Mouse (Mus musculus): Measurements from ENCODE around the gene Dact3. TPM values are rescaled to one million over a fixed set of nuclear protein-coding genes. Genes with fewer than 3 reads are reported as not detected.

Gene Dact3
- polyA plus RNA-seq, 1 experiment from 2014 or later: 2.2 TPM

GRCm38 (mm10) chr7:16903439-16903955, 28.4 kb downstream of the Dact3 start:
- 74% methylated on average over 2 of the region's 2 CpGs for WGBS
- Histone ChIP-seq H3K4me3 (no peak overlapping the region), H3K9me3 (replicated peaks) (no peaks in the 10 kb centered on the region), H3K27ac (replicated peaks) (no peak overlapping the region), H3K4me1 (peaks cover 35% of the 10 kb centered on the region), H3K36me3 (no peaks in the 10 kb centered on the region), H3K27me3 (ENCODE audit: low read depth, poor library complexity, severe bottlenecking) (peaks cover 8% of the 10 kb centered on the region)
- no peak for DNase-seq (ENCODE audit: low spot score)

- Histone ChIP-seq H3K4me1 (peaks cover 39% of the 10 kb centered on the region), H3K27me3 (ENCODE audit: low read depth, poor library complexity, severe bottlenecking) (peaks cover 8% of the 10 kb centered on the region), H3K36me3 (no peaks in the 10 kb centered on the region), H3K9me3 (replicated peaks) (no peaks in the 10 kb centered on the region), H3K4me3 (no peak overlapping the region), H3K27ac (replicated peaks) (no peak overlapping the region)
- DNase-seq (ENCODE audit: low spot score): no peak
- 70% methylated on average over 9 of the region's 10 CpGs for WGBS
Observed at GRCm38 (mm10) chr7:16904120-16904675, 29.1 kb downstream of the Dact3 start.

DNA sequence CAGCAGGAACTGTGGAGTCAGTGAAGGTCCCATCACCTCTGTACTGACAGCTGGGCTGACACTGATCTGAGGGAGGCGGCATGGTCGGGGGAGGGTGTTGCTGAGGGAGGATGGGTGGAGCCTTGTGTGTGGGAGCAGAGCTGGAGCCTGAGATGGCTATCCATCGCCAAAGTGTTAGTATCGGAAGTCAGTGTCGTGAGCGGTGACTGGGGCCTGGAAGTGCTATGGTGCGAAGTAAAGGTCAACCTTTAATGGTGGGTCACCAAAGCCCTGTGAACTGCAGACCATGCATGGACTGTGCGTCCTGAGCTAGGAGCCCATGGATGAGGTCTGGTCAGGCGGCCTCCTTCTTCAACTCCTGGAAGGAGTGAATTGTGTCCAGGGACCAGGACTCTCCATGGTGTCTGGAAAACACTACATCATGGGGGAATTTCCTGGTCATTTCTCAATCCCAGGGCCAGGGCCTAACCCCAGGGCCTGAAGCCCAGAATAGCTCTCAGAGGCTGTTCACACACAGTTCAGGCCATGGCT, 30.4 kb downstream of the Dact3 start:
- H3K36me3 ChIP-seq: no peaks in the 10 kb centered on the region
- 53% methylated on average over 9 of the region's 9 CpGs for WGBS
- H3K27ac ChIP-seq (replicated peaks): peak overlapping the region; percentile 19; the same call in 1 of the 2 replicates
- no peak overlapping the region for H3K4me3 ChIP-seq
- no peaks in the 10 kb centered on the region for H3K9me3 ChIP-seq (replicated peaks)
- H3K4me1 ChIP-seq: peaks cover 30% of the 10 kb centered on the region
- no peaks in the 10 kb centered on the region; the same call in none of the 2 replicates for H3K27me3 ChIP-seq (ENCODE audit: low read depth, poor library complexity, severe bottlenecking)
- DNase-seq (ENCODE audit: low spot score): no peak

DNA sequence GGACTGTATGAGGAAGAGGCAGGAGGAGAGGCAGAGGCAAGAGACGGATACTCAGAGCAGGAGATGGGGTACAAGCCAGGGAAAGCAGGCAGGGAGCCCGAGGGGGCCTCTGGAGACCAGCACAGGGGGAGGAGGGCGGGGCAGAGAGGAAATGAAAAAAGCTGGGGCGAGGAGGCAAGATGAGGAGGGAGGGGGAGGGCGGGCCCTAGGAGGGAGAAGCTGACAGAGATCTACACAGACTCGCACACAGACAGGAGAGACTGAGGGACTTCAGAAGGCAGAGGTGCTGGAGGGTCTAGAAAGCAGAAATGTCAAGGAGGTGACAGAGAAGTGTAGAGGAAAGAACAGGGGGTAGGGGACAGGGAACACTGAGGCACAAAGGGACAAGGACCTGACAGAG, 31.2 kb downstream of the Dact3 start, which contains the start of gene Ptgir:
Gene Ptgir, plus strand, starts transcription at position 210 of the 400 bp plus-strand sequence.
- 18% methylated on average over 6 of the region's 6 CpGs for WGBS
- Histone ChIP-seq H3K9me3 (replicated peaks) (no peaks in the 10 kb centered on the region), H3K27me3 (ENCODE audit: low read depth, poor library complexity, severe bottlenecking) (no peaks in the 10 kb centered on the region; the same call in 1 of the 2 replicates), H3K4me1 (peaks cover 26% of the 10 kb centered on the region), H3K27ac (replicated peaks) (peak within 1 kb of the TSS; percentile 19; the same call in 1 of the 2 replicates), H3K36me3 (no peaks in the 10 kb centered on the region), H3K4me3 (0 out of 2 replicates have a peak within 1 kb of the TSS, but pooled peaks have one; percentile 7)
- no peak for DNase-seq (ENCODE audit: low spot score)

- Histone ChIP-seq H3K4me1 (peaks cover 26% of the 10 kb centered on the region), H3K9me3 (replicated peaks) (no peaks in the 10 kb centered on the region), H3K27me3 (ENCODE audit: low read depth, poor library complexity, severe bottlenecking) (no peaks in the 10 kb centered on the region; the same call in 1 of the 2 replicates), H3K4me3 (no peak overlapping the region), H3K36me3 (no peaks in the 10 kb centered on the region), H3K27ac (replicated peaks) (0 out of 2 replicates have a peak overlapping the region, but pooled peaks have one; percentile 19)
- DNase-seq (ENCODE audit: low spot score): no peak
- 92% methylated on average over 41 of the region's 41 CpGs for WGBS
Observed at GRCm38 (mm10) chr7:16906889-16907559, 31.9 kb downstream of the Dact3 start.

DNA sequence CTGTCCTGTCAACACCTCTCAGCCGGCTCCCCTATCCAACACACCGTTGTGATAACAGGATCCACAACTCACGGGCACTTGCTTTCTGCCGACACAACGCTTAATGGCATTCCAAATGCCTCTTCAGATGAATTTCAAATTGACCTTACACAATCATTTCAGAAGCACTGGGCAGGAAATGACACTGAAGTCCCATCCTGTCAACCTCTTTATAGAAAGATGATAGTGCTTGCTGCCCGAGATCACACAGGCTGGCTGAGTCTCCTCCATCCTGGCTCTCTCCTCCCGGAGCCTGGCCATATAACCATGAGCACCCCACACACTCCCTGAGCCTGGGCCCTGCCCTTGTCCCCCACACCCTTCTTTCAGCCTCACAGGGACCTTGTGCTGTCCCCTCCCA, 32.7 kb downstream of the Dact3 start:
- Histone ChIP-seq H3K4me1 (peaks cover 26% of the 10 kb centered on the region), H3K9me3 (replicated peaks) (no peaks in the 10 kb centered on the region), H3K4me3 (no peak overlapping the region), H3K36me3 (no peaks in the 10 kb centered on the region), H3K27ac (replicated peaks) (0 out of 2 replicates have a peak overlapping the region, but pooled peaks have one; percentile 19), H3K27me3 (ENCODE audit: low read depth, poor library complexity, severe bottlenecking) (no peaks in the 10 kb centered on the region; the same call in 1 of the 2 replicates)
- DNase-seq (ENCODE audit: low spot score): no peak
- WGBS: 83% methylated on average over 7 of the region's 7 CpGs

DNA sequence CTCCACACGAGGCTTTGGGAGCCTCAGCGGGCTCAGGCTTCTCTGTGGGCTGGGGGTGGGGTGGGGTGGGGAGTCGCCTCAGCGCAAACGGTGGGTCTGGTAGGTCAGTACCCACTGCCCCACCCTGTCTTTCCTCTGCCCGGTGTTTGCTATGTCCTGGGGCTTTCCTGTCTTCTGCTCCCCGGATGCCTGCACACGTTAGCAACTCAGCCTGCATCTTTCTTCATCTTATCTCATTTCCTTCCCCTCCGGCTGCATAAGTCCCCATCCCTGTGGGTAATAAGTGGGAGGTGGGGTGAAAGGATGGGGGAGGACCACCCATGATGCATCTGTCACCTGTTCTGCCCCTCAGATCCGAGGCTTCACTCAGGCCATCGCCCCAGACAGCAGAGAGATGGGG, 33.2 kb downstream of the Dact3 start:
- Histone ChIP-seq H3K9me3 (replicated peaks) (no peaks in the 10 kb centered on the region), H3K27ac (replicated peaks) (0 out of 2 replicates have a peak overlapping the region, but pooled peaks have one; percentile 19), H3K36me3 (no peaks in the 10 kb centered on the region), H3K4me3 (no peak overlapping the region), H3K27me3 (ENCODE audit: low read depth, poor library complexity, severe bottlenecking) (no peaks in the 10 kb centered on the region; the same call in 1 of the 2 replicates), H3K4me1 (peaks cover 26% of the 10 kb centered on the region)
- 60% methylated on average over 11 of the region's 11 CpGs for WGBS
- DNase-seq (ENCODE audit: low spot score): no peak

GRCm38 (mm10) chr7:16908859-16909258, 33.7 kb downstream of the Dact3 start:
- WGBS: 68% methylated on average over 11 of the region's 11 CpGs
- no peak for DNase-seq (ENCODE audit: low spot score)
- H3K27me3 ChIP-seq (ENCODE audit: low read depth, poor library complexity, severe bottlenecking): no peaks in the 10 kb centered on the region
- H3K27ac ChIP-seq (replicated peaks): 0 out of 2 replicates have a peak overlapping the region, but pooled peaks have one; percentile 19
- no peak overlapping the region for H3K4me3 ChIP-seq
- H3K4me1 ChIP-seq: peaks cover 26% of the 10 kb centered on the region
- H3K9me3 ChIP-seq (replicated peaks): no peaks in the 10 kb centered on the region
- peaks cover under 1% of the 10 kb centered on the region; the same call in 1 of the 2 replicates for H3K36me3 ChIP-seq

DNA sequence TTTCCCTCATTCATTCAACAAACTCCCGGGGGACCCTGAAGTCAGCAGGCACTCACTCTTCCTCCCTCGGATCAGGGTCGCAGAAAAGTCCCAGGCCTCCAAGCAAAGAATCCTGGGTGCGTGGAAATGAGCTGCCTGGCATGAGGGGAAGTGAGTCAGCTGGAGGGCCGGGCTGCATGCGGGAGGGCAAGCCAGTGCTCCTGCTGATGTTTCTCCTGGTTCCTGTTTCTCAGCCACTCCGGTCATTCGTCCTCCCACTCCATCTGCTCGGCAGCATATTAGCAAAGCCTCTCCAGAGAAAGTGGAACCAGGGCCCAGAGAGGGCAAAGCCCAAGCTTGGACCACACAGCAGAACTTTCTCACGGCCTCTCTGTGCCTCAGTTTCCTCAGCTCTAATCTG, 34.8 kb downstream of the Dact3 start:
- H3K27me3 ChIP-seq (ENCODE audit: low read depth, poor library complexity, severe bottlenecking): no peaks in the 10 kb centered on the region
- WGBS: 64% methylated on average over 10 of the region's 10 CpGs

DNA sequence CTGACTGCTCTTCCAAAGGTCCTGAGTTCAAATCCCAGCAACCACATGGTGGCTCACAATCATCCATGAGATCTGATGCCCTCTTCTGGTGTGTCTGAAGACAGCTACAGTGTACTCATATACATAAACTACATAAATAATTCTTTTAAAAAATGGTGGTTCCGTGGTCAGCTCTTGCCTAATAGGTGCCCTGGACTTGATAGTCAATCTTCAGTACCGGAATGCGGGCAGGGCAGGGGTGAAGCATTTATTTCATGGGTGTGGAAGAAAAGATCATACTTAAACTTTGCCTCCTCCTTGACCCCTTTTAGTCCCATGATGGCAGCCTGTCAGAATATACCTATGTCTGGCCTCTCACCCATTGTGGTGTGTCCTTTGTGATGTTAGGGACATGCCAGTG, 36.8 kb downstream of the Dact3 start:
- no peaks in the 10 kb centered on the region for H3K9me3 ChIP-seq (replicated peaks)
- DNase-seq (ENCODE audit: low spot score): no peak
- H3K27ac ChIP-seq (replicated peaks): no peak overlapping the region
- no peak overlapping the region for H3K4me3 ChIP-seq
- peaks cover 8% of the 10 kb centered on the region for H3K4me1 ChIP-seq
- H3K27me3 ChIP-seq (ENCODE audit: low read depth, poor library complexity, severe bottlenecking): no peaks in the 10 kb centered on the region
- peaks cover 30% of the 10 kb centered on the region for H3K36me3 ChIP-seq
- 97% methylated on average over 3 of the region's 3 CpGs for WGBS

More for the DNA sequence above, 34.8 kb downstream of the Dact3 start:
- Histone ChIP-seq H3K4me3 (no peak overlapping the region), H3K4me1 (peaks cover 26% of the 10 kb centered on the region), H3K36me3 (peaks cover 11% of the 10 kb centered on the region), H3K9me3 (replicated peaks) (no peaks in the 10 kb centered on the region), H3K27ac (replicated peaks) (no peak overlapping the region)
- no peak for DNase-seq (ENCODE audit: low spot score)

- H3K9me3 ChIP-seq (replicated peaks): no peaks in the 10 kb centered on the region
- WGBS: 86% methylated on average over 6 of the region's 6 CpGs
- H3K27ac ChIP-seq (replicated peaks): no peak overlapping the region
- peaks cover 8% of the 10 kb centered on the region for H3K4me1 ChIP-seq
- H3K4me3 ChIP-seq: no peak overlapping the region
- H3K27me3 ChIP-seq (ENCODE audit: low read depth, poor library complexity, severe bottlenecking): no peaks in the 10 kb centered on the region
- DNase-seq (ENCODE audit: low spot score): no peak
- H3K36me3 ChIP-seq: peaks cover 35% of the 10 kb centered on the region
Observed at GRCm38 (mm10) chr7:16912360-16912759, 37.2 kb downstream of the Dact3 start.

DNA sequence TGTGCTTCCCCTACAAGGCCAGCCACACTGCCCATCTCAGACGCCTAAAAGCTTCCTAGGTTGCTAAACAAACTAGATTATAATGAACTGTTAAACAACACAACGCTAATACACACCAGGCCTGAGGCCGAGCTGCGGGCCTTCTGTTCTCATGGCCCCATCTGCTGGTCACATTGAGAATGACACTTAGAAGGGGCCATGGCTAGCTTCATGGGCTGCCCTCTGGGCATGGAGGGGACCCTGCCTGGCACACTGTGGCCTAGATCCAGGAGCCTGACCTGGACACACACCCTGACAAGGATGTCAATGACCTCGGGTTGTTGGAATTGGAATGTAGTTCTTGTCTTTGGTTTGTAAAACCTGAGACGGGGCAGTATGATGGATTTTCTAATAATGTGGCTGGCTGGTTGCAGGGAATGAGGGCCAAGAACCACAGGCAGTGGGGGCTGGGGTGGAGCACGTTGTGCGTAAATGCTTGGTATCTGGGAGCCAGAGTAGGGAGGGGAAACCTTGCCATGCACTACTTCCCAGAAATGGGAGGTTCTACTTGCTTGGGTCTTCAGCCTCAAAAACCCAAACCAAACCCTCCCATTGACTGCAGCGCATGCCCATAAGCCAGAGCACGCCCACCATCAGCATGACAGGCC, 38.8 kb downstream of the Dact3 start:
- no peaks in the 10 kb centered on the region for H3K27me3 ChIP-seq (ENCODE audit: low read depth, poor library complexity, severe bottlenecking)
- no peaks in the 10 kb centered on the region for H3K9me3 ChIP-seq (replicated peaks)
- peaks cover 50% of the 10 kb centered on the region for H3K36me3 ChIP-seq
- H3K27ac ChIP-seq (replicated peaks): no peak overlapping the region
- 41% methylated on average over 10 of the region's 10 CpGs for WGBS
- DNase-seq (ENCODE audit: low spot score): peak; percentile 69
- no peak overlapping the region for H3K4me3 ChIP-seq
- H3K4me1 ChIP-seq: 0 out of 2 replicates have a peak, but pooled peaks cover 3% of the 10 kb centered on the region
